Mouse (Mus musculus) stomach, embryonic 16.5 days (tissue): ENCODE results near the gene Dcaf5. TPM values are rescaled to one million over a fixed set of nuclear protein-coding genes. Genes with fewer than 3 reads are reported as not detected.

ENCODE experiments used
- ATAC-seq: fragments of 200-750 bp; cut with Nextera tagmentation; 2 replicates; pipeline ENCODE4 v1.8.0; 2017; ENCODE audit warnings: moderate number of reproducible peaks, moderate TSS enrichment; ENCODE audit not compliant: insufficient read depth, low FRiP score
- H3K27ac ChIP-seq: fragments of 300-500 bp; sonication (generic); 2 replicates; pipeline ENCODE4 v1.5.1; 2014; ENCODE audit warnings: low read length
- H3K27me3 ChIP-seq: fragments of 300-500 bp; sonication (generic); 2 replicates; pipeline ENCODE4 v1.6.1; 2014; ENCODE audit warnings: low read length, control low read depth, mixed read lengths; ENCODE audit not compliant: control insufficient read depth, insufficient read depth
- H3K36me3 ChIP-seq: fragments of 300-500 bp; sonication (generic); 2 replicates; pipeline ENCODE4 v1.6.1; 2014; ENCODE audit warnings: low read length; ENCODE audit not compliant: control insufficient read depth, insufficient read depth
- H3K4me1 ChIP-seq: fragments of 300-500 bp; sonication (generic); 2 replicates; pipeline ENCODE4 v1.6.1; 2014; ENCODE audit warnings: low read length, control low read depth, mixed read lengths; ENCODE audit not compliant: control insufficient read depth, insufficient read depth
- H3K4me2 ChIP-seq: fragments of 300-500 bp; sonication (generic); 2 replicates; pipeline ENCODE4 v1.6.1; 2014; ENCODE audit warnings: low read depth, low read length, mixed read lengths
- H3K4me3 ChIP-seq: fragments of 300-500 bp; sonication (generic); replicated peaks from 2 replicates; pipeline ENCODE4 v1.5.1; 2014; ENCODE audit warnings: mild to moderate bottlenecking, low read length
- H3K9ac ChIP-seq: fragments of 300-500 bp; sonication (generic); 2 replicates; pipeline ENCODE4 v1.6.1; 2014; ENCODE audit warnings: low read length
- H3K9me3 ChIP-seq: fragments of 300-500 bp; sonication (generic); replicated peaks from 2 replicates; pipeline ENCODE4 v1.6.1; 2016; ENCODE audit warnings: low read length, control low read depth; ENCODE audit not compliant: control insufficient read depth
- WGBS: fragments of 180-500 bp; shearing (Covaris S2); extraction: QIAGEN DNeasy Blood & Tissue Kit; methylation state at CpG from one replicate; pipeline ENCODE4 v1.1.7; 2014; 5-methylcytosine and 5-hydroxymethylcytosine counted together
- polyA plus RNA-seq: library from polyadenylated mRNA; unstranded; fragments of >200 nt; fragmentation: Nextera tagmentation; extraction: Ambion mirVana; gene quantifications from 2 replicates; pipeline ENCODE4 v1.2.1, GENCODE M21; 2015

Gene Dcaf5
- polyA plus RNA-seq, 1 experiment from 2014 or later: 12.5 TPM

GRCm38 (mm10) chr12:80427683-80428082 is 8.7 kb downstream of the Dcaf5 start:
- no peaks in the 10 kb centered on the region for H3K9me3 ChIP-seq
- peaks cover 3% of the 10 kb centered on the region; the same call in 1 of the 2 replicates for H3K36me3 ChIP-seq
- ATAC-seq: no peak
- no peaks in the 10 kb centered on the region for H3K27me3 ChIP-seq
- H3K4me2 ChIP-seq: no peak overlapping the region
- H3K27ac ChIP-seq: no peak overlapping the region
- 84% methylated on average over 3 of the region's 3 CpGs for WGBS
- H3K9ac ChIP-seq: no peak overlapping the region
- no peaks in the 10 kb centered on the region for H3K4me1 ChIP-seq
- H3K4me3 ChIP-seq: no peak overlapping the region

GRCm38 (mm10) chr12:80415100-80415499 is 21.3 kb downstream of the Dcaf5 start:
- no peaks in the 10 kb centered on the region for H3K27me3 ChIP-seq
- no peak overlapping the region for H3K4me3 ChIP-seq
- no peaks in the 10 kb centered on the region for H3K4me1 ChIP-seq
- no peak overlapping the region for H3K27ac ChIP-seq
- no peak overlapping the region for H3K4me2 ChIP-seq
- H3K9ac ChIP-seq: no peak overlapping the region
- peaks cover 13% of the 10 kb centered on the region for H3K9me3 ChIP-seq
- 89% methylated on average over 2 of the region's 2 CpGs for WGBS
- ATAC-seq: no peak
- H3K36me3 ChIP-seq: peaks cover 17% of the 10 kb centered on the region; the same call in 1 of the 2 replicates

GRCm38 (mm10) chr12:80410855-80411254 is 25.5 kb downstream of the Dcaf5 start:
- no peaks in the 10 kb centered on the region for H3K27me3 ChIP-seq
- peaks cover 6% of the 10 kb centered on the region for H3K9me3 ChIP-seq
- no peak for ATAC-seq
- H3K4me2 ChIP-seq: no peak overlapping the region
- no peak overlapping the region for H3K27ac ChIP-seq
- no peaks in the 10 kb centered on the region for H3K4me1 ChIP-seq
- 90% methylated on average over 8 of the region's 8 CpGs for WGBS
- peaks cover 14% of the 10 kb centered on the region; the same call in 1 of the 2 replicates for H3K36me3 ChIP-seq
- H3K9ac ChIP-seq: no peak overlapping the region
- no peak overlapping the region for H3K4me3 ChIP-seq

- Histone ChIP-seq H3K4me2 (no peak overlapping the region), H3K9ac (no peak overlapping the region), H3K27ac (no peak overlapping the region), H3K9me3 (no peaks in the 10 kb centered on the region), H3K4me3 (no peak overlapping the region), H3K36me3 (peaks cover 16% of the 10 kb centered on the region; the same call in 1 of the 2 replicates), H3K27me3 (no peaks in the 10 kb centered on the region), H3K4me1 (no peaks in the 10 kb centered on the region)
- no peak for ATAC-seq
- 66% methylated on average over 3 of the region's 3 CpGs for WGBS
Observed at GRCm38 (mm10) chr12:80407824-80408223, 28.6 kb downstream of the Dcaf5 start.

GRCm38 (mm10) chr12:80406650-80407049 is 29.8 kb downstream of the Dcaf5 start:
- ATAC-seq: no peak
- Histone ChIP-seq H3K27me3 (no peaks in the 10 kb centered on the region), H3K36me3 (peaks cover 16% of the 10 kb centered on the region; the same call in 1 of the 2 replicates), H3K4me2 (no peak overlapping the region), H3K4me1 (no peaks in the 10 kb centered on the region), H3K4me3 (no peak overlapping the region), H3K9me3 (no peaks in the 10 kb centered on the region), H3K27ac (no peak overlapping the region), H3K9ac (no peak overlapping the region)
- WGBS: 39% methylated on average over 3 of the region's 3 CpGs

GRCm38 (mm10) chr12:80404139-80404538 is 32.3 kb downstream of the Dcaf5 start:
- no peak overlapping the region for H3K4me2 ChIP-seq
- H3K9ac ChIP-seq: no peak overlapping the region
- H3K9me3 ChIP-seq: no peaks in the 10 kb centered on the region
- no peaks in the 10 kb centered on the region for H3K27me3 ChIP-seq
- no peak overlapping the region for H3K27ac ChIP-seq
- H3K36me3 ChIP-seq: peaks cover 11% of the 10 kb centered on the region; the same call in 1 of the 2 replicates
- no peak for ATAC-seq
- H3K4me1 ChIP-seq: no peaks in the 10 kb centered on the region
- no peak overlapping the region for H3K4me3 ChIP-seq
- 93% methylated on average over 6 of the region's 6 CpGs for WGBS

GRCm38 (mm10) chr12:80399147-80399546 is 37.3 kb downstream of the Dcaf5 start:
- Histone ChIP-seq H3K36me3 (peaks cover 25% of the 10 kb centered on the region), H3K4me1 (no peaks in the 10 kb centered on the region), H3K9ac (no peak overlapping the region), H3K4me3 (no peak overlapping the region), H3K27ac (no peak overlapping the region), H3K27me3 (no peaks in the 10 kb centered on the region), H3K4me2 (no peak overlapping the region), H3K9me3 (no peaks in the 10 kb centered on the region)
- no peak for ATAC-seq
- 79% methylated on average over 2 of the region's 2 CpGs for WGBS

GRCm38 (mm10) chr12:80396397-80396796 is 40.0 kb downstream of the Dcaf5 start:
- H3K9me3 ChIP-seq: no peaks in the 10 kb centered on the region
- WGBS: 63% methylated on average over 6 of the region's 6 CpGs
- no peak overlapping the region for H3K4me2 ChIP-seq
- no peaks in the 10 kb centered on the region for H3K27me3 ChIP-seq
- no peak overlapping the region for H3K27ac ChIP-seq
- no peak overlapping the region for H3K4me3 ChIP-seq
- peaks cover 18% of the 10 kb centered on the region for H3K36me3 ChIP-seq
- H3K9ac ChIP-seq: no peak overlapping the region
- H3K4me1 ChIP-seq: no peaks in the 10 kb centered on the region
- no peak for ATAC-seq

GRCm38 (mm10) chr12:80395270-80395669 is 41.1 kb downstream of the Dcaf5 start:
- WGBS: 89% methylated on average over 4 of the region's 4 CpGs
- H3K36me3 ChIP-seq: peaks cover 18% of the 10 kb centered on the region
- no peak overlapping the region for H3K4me2 ChIP-seq
- ATAC-seq: no peak
- H3K27ac ChIP-seq: no peak overlapping the region
- H3K9me3 ChIP-seq: no peaks in the 10 kb centered on the region
- no peak overlapping the region for H3K4me3 ChIP-seq
- H3K9ac ChIP-seq: no peak overlapping the region
- H3K4me1 ChIP-seq: no peaks in the 10 kb centered on the region
- no peaks in the 10 kb centered on the region for H3K27me3 ChIP-seq

- Histone ChIP-seq H3K27ac (no peak overlapping the region), H3K27me3 (no peaks in the 10 kb centered on the region), H3K4me2 (no peak overlapping the region), H3K9me3 (no peaks in the 10 kb centered on the region), H3K9ac (no peak overlapping the region), H3K4me1 (no peaks in the 10 kb centered on the region), H3K36me3 (peaks cover 18% of the 10 kb centered on the region), H3K4me3 (no peak overlapping the region)
- whole genome bisulfite sequencing: 89% methylated on average over 2 of the region's 2 CpGs
- ATAC-seq: no peak
Observed at GRCm38 (mm10) chr12:80394045-80394444, 42.4 kb downstream of the Dcaf5 start.
